Mouse (Mus musculus) midbrain, embryonic 12.5 days (tissue): ENCODE data around the gene Dpy30. TPM values are rescaled to one million over a fixed set of nuclear protein-coding genes. Genes with fewer than 3 reads are reported as not detected.
A peak's percentile ranks its signal among the peaks of the same experiment; 100 is the strongest.

Source experiments
- ATAC-seq: fragments of 200-750 bp; cut with Nextera tagmentation; 2 replicates; pipeline ENCODE4 v1.8.0; 2017; ENCODE audit warnings: low read depth, moderate TSS enrichment, moderate library complexity; ENCODE audit not compliant: low FRiP score
- H3K27ac ChIP-seq: fragments of 300-500 bp; sonication (generic); replicated peaks from 2 replicates; pipeline ENCODE4 v1.5.1; 2016; ENCODE audit warnings: mild to moderate bottlenecking
- H3K27me3 ChIP-seq: fragments of 300-500 bp; sonication (generic); 2 replicates; pipeline ENCODE4 v1.6.1; 2016; ENCODE audit warnings: mild to moderate bottlenecking
- H3K36me3 ChIP-seq: fragments of 300-500 bp; sonication (generic); 2 replicates; pipeline ENCODE4 v1.6.1; 2016
- H3K4me1 ChIP-seq: fragments of 300-500 bp; sonication (generic); 2 replicates; pipeline ENCODE4 v1.6.1; 2016
- H3K4me2 ChIP-seq: fragments of 300-500 bp; sonication (generic); replicated peaks from 2 replicates; pipeline ENCODE4 v1.6.1; 2016; ENCODE audit warnings: mild to moderate bottlenecking, moderate library complexity
- H3K4me3 ChIP-seq: fragments of 300-500 bp; sonication (generic); 2 replicates; pipeline ENCODE4 v1.5.1; 2016; ENCODE audit warnings: mild to moderate bottlenecking
- H3K9ac ChIP-seq: fragments of 300-500 bp; sonication (generic); replicated peaks from 2 replicates; pipeline ENCODE4 v1.6.1; 2016; ENCODE audit warnings: mild to moderate bottlenecking, moderate library complexity
- H3K9me3 ChIP-seq: fragments of 300-500 bp; sonication (generic); 2 replicates; pipeline ENCODE4 v1.6.1; 2016; ENCODE audit warnings: mild to moderate bottlenecking
- WGBS: fragments of 180-500 bp; shearing (Covaris S2); methylation state at CpG from one replicate; pipeline ENCODE4 v1.1.7; 2016; 5-methylcytosine and 5-hydroxymethylcytosine counted together
- polyA plus RNA-seq: library from polyadenylated mRNA; unstranded; fragments of >200 nt; fragmentation: Nextera tagmentation; extraction: Ambion mirVana; gene quantifications from 2 replicates; pipeline ENCODE4 v1.2.1, GENCODE M21; 2016

Gene Dpy30
- polyA plus RNA-seq, 1 experiment from 2014 or later = 239 TPM

- Histone ChIP-seq H3K9me3 (no peaks in the 10 kb centered on the region), H3K9ac (no peak overlapping the region), H3K36me3 (peaks cover 10% of the 10 kb centered on the region), H3K4me2 (no peak overlapping the region), H3K27me3 (no peaks in the 10 kb centered on the region), H3K4me1 (peaks cover 18% of the 10 kb centered on the region), H3K4me3 (no peak overlapping the region), H3K27ac (no peak overlapping the region)
- no peak for ATAC-seq
- WGBS = 79% methylated on average over 4 of the region's 4 CpGs
These were observed 31.9 kb downstream of the Dpy30 start for GRCm38 (mm10) chr17:74291640-74292361.

- Histone ChIP-seq H3K9me3 (no peaks in the 10 kb centered on the region), H3K27me3 (no peaks in the 10 kb centered on the region), H3K36me3 (peaks cover 10% of the 10 kb centered on the region), H3K9ac (no peak overlapping the region), H3K4me1 (peaks cover 18% of the 10 kb centered on the region), H3K4me2 (no peak overlapping the region), H3K27ac (no peak overlapping the region), H3K4me3 (no peak overlapping the region)
- no peak for ATAC-seq
These were observed 32.9 kb downstream of the Dpy30 start for GRCm38 (mm10) chr17:74290869-74291268.

- no peak for ATAC-seq
- peaks cover 10% of the 10 kb centered on the region for H3K36me3 ChIP-seq
- H3K27ac ChIP-seq = no peak overlapping the region
- no peaks in the 10 kb centered on the region for H3K27me3 ChIP-seq
- peaks cover 18% of the 10 kb centered on the region for H3K4me1 ChIP-seq
- H3K4me3 ChIP-seq = no peak overlapping the region
- 78% methylated on average over 3 of the region's 3 CpGs for WGBS
- no peak overlapping the region for H3K9ac ChIP-seq
- no peaks in the 10 kb centered on the region for H3K9me3 ChIP-seq
- no peak overlapping the region for H3K4me2 ChIP-seq
These were observed 33.5 kb downstream of the Dpy30 start for GRCm38 (mm10) chr17:74290198-74290597.

DNA sequence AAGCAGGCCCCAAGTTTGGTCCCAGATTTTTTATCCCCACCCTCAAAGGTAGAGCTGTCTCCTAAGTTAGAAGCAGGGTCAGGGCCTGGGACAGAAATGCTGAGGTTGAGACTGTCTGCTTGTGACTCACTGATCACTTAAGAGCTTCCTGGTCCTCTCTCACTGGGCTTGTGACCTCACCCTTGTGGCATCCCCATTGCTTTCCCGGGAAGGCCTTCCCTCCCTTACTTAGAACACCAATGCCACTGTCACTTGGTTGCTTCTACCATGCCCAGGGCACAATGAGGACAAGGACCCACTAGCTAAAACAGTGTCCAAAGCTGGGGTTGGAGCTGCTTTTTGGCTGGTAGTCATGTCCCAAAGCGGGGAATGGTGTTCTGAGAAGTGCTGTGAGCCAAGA lies 35.1 kb downstream of the Dpy30 start:
- no peak overlapping the region for H3K27ac ChIP-seq
- H3K36me3 ChIP-seq = peaks cover 10% of the 10 kb centered on the region
- ATAC-seq = no peak
- no peaks in the 10 kb centered on the region for H3K9me3 ChIP-seq
- H3K4me1 ChIP-seq = peaks cover 18% of the 10 kb centered on the region
- WGBS = 92% methylated on average over 2 of the region's 2 CpGs
- H3K4me2 ChIP-seq = no peak overlapping the region
- H3K4me3 ChIP-seq = no peak overlapping the region
- H3K9ac ChIP-seq = no peak overlapping the region
- H3K27me3 ChIP-seq = no peaks in the 10 kb centered on the region

GRCm38 (mm10) chr17:74286140-74286730 lies 37.5 kb downstream of the Dpy30 start:
- Histone ChIP-seq H3K4me1 (peaks cover 6% of the 10 kb centered on the region), H3K27ac (no peak overlapping the region), H3K36me3 (peaks cover 10% of the 10 kb centered on the region), H3K9ac (no peak overlapping the region), H3K4me2 (no peak overlapping the region), H3K27me3 (no peaks in the 10 kb centered on the region), H3K9me3 (no peaks in the 10 kb centered on the region), H3K4me3 (no peak overlapping the region)
- 90% methylated on average over 4 of the region's 4 CpGs for WGBS
- ATAC-seq = no peak

DNA sequence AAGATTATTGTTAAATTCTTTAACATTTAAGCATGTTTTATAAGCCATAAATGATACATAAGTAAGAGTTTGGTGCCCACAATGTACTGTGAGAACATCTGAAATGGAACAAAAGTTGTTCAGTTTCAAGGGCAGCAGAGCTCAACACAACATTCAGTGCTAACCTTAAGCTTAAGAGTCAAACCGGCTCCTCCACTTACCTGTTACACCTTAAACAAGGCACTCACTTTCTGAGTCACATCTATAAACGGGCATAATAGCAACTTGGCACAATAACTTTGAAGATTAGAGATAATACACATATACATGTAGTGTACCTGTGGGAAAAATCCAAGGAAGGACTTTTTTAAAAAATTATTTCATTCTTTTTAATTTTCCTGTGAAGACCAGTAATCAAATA lies 38.0 kb downstream of the Dpy30 start:
- no peak overlapping the region for H3K4me3 ChIP-seq
- H3K27ac ChIP-seq = no peak overlapping the region
- H3K9ac ChIP-seq = no peak overlapping the region
- peaks cover 10% of the 10 kb centered on the region for H3K36me3 ChIP-seq
- no peaks in the 10 kb centered on the region for H3K9me3 ChIP-seq
- WGBS = 93% methylated on average over 2 of the region's 2 CpGs
- H3K27me3 ChIP-seq = no peaks in the 10 kb centered on the region
- peaks cover under 1% of the 10 kb centered on the region for H3K4me1 ChIP-seq
- no peak overlapping the region for H3K4me2 ChIP-seq
- no peak for ATAC-seq

- no peak for ATAC-seq
- 90% methylated on average over 2 of the region's 2 CpGs for WGBS
- H3K9me3 ChIP-seq = no peaks in the 10 kb centered on the region
These were observed 39.2 kb downstream of the Dpy30 start for GRCm38 (mm10) chr17:74284397-74285115.

GRCm38 (mm10) chr17:74282024-74282423 lies 41.7 kb downstream of the Dpy30 start:
- no peak overlapping the region for H3K4me2 ChIP-seq
- WGBS = 97% methylated on average over 3 of the region's 3 CpGs
- H3K4me1 ChIP-seq = no peaks in the 10 kb centered on the region
- H3K9me3 ChIP-seq = no peaks in the 10 kb centered on the region
- H3K9ac ChIP-seq = no peak overlapping the region
- no peaks in the 10 kb centered on the region for H3K27me3 ChIP-seq
- ATAC-seq = no peak
- H3K4me3 ChIP-seq = no peak overlapping the region
- H3K27ac ChIP-seq = no peak overlapping the region
- H3K36me3 ChIP-seq = no peaks in the 10 kb centered on the region

More at GRCm38 (mm10) chr17:74284397-74285115, 39.2 kb downstream of the Dpy30 start:
- Histone ChIP-seq H3K4me2 (no peak overlapping the region), H3K27ac (no peak overlapping the region), H3K4me1 (no peaks in the 10 kb centered on the region), H3K9ac (no peak overlapping the region), H3K36me3 (peaks cover 10% of the 10 kb centered on the region), H3K4me3 (no peak overlapping the region), H3K27me3 (no peaks in the 10 kb centered on the region)

- no peak overlapping the region for H3K4me2 ChIP-seq
- WGBS = 94% methylated on average over 8 of the region's 8 CpGs
- ATAC-seq = 0 out of 2 replicates have a peak, but pooled peaks have one; percentile 49
- no peaks in the 10 kb centered on the region for H3K9me3 ChIP-seq
- H3K9ac ChIP-seq = no peak overlapping the region
- H3K4me3 ChIP-seq = no peak overlapping the region
- H3K27ac ChIP-seq = no peak overlapping the region
- no peaks in the 10 kb centered on the region for H3K36me3 ChIP-seq
- no peaks in the 10 kb centered on the region for H3K4me1 ChIP-seq
- H3K27me3 ChIP-seq = no peaks in the 10 kb centered on the region
These were observed 44.5 kb downstream of the Dpy30 start for GRCm38 (mm10) chr17:74278966-74279869.

DNA sequence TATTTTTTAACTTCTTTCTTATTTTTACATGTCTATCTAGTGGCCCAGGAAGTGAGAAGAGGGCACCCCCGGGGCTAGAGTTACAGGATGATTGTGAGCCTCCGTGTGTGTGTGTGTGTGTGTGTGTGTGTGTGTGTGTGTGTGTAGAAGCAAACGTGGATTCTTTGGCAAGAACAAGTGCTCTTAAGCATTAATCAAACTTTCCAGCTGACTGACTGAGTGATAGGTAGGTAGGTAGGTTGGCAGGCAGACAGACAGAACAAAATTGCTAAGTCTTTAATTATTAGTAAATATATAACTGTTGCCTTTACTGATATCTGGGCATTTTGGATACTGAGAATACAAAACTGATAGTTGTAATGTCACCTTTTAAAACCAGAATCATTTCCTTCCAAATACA lies 49.3 kb downstream of the Dpy30 start:
- Histone ChIP-seq H3K9me3 (no peaks in the 10 kb centered on the region), H3K4me3 (no peak overlapping the region), H3K36me3 (no peaks in the 10 kb centered on the region), H3K27me3 (no peaks in the 10 kb centered on the region), H3K27ac (no peak overlapping the region), H3K9ac (no peak overlapping the region), H3K4me2 (no peak overlapping the region), H3K4me1 (no peaks in the 10 kb centered on the region)
- ATAC-seq = no peak
- WGBS = 91% methylated on average over 3 of the region's 3 CpGs

DNA sequence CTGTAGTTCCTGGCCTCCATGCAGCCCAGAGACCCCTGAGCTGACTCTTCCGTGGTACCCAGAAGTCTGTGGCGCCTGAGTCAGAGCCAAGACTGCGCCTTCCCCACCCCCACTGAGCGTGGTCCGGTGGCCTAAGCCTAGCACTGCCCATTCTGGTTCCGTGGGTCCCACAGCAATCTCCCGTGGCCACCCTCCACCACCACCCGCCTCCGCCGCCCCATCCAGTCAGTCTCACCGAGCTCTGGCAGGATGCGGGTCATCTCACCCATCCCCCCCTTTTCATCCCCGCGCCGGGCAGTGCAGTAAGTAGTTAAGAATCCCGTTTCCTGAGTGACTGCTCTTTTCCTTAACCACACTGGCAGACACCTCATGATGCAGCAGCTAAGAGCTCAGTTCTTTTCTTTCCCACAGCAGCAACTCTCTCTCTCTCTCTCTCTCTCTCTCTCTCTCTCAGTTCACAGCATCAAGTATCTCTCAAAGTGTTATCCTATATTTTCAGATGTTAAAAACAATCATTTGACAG lies 51.0 kb downstream of the Dpy30 start:
- Histone ChIP-seq H3K36me3 (no peaks in the 10 kb centered on the region), H3K4me1 (no peaks in the 10 kb centered on the region), H3K27me3 (no peaks in the 10 kb centered on the region), H3K27ac (no peak overlapping the region), H3K4me2 (no peak overlapping the region), H3K4me3 (no peak overlapping the region), H3K9ac (no peak overlapping the region), H3K9me3 (no peaks in the 10 kb centered on the region)
- WGBS = 72% methylated on average over 16 of the region's 16 CpGs
- peak; percentile 30; the same call in 1 of the 2 replicates for ATAC-seq
